Mouse (Mus musculus) liver, embryonic 16.5 days (tissue): Measurements from ENCODE around the gene Ntrk2. TPM values are rescaled to one million over a fixed set of nuclear protein-coding genes. Genes with fewer than 3 reads are reported as not detected.
A peak's percentile ranks its signal among the peaks of the same experiment; 100 is the strongest.

Experiments
- ATAC-seq: fragments of 200-750 bp; cut with Nextera tagmentation; 2 replicates; pipeline ENCODE4 v1.8.0; 2017; ENCODE audit warnings: low read depth, mild to moderate bottlenecking, moderate number of reproducible peaks, moderate library complexity
- H3K27ac ChIP-seq: fragments of 300-500 bp; sonication (generic); 2 replicates; pipeline ENCODE4 v1.5.1; 2014; ENCODE audit warnings: mild to moderate bottlenecking, low read length
- H3K27me3 ChIP-seq: fragments of 300-500 bp; sonication (generic); 2 replicates; pipeline ENCODE4 v1.6.1; 2014; ENCODE audit warnings: low read depth, low read length, mixed read lengths; ENCODE audit not compliant: control insufficient read depth, insufficient read depth
- H3K36me3 ChIP-seq: fragments of 300-500 bp; sonication (generic); 2 replicates; pipeline ENCODE4 v1.6.1; 2014; ENCODE audit warnings: mild to moderate bottlenecking; ENCODE audit not compliant: control insufficient read depth, insufficient read depth
- H3K4me1 ChIP-seq: fragments of 300-500 bp; sonication (generic); 2 replicates; pipeline ENCODE4 v1.6.1; 2014; ENCODE audit warnings: low read depth, low read length, mixed read lengths; ENCODE audit not compliant: control insufficient read depth
- H3K4me2 ChIP-seq: fragments of 300-500 bp; sonication (generic); 2 replicates; pipeline ENCODE4 v1.6.1; 2014; ENCODE audit warnings: low read depth, low read length, mixed read lengths
- H3K4me3 ChIP-seq: fragments of 300-500 bp; sonication (generic); 2 replicates; pipeline ENCODE4 v1.5.1; 2014; ENCODE audit warnings: low read depth, mild to moderate bottlenecking, low read length
- H3K9ac ChIP-seq: fragments of 300-500 bp; sonication (generic); 2 replicates; pipeline ENCODE4 v1.6.1; 2014; ENCODE audit warnings: low read depth, low read length
- H3K9me3 ChIP-seq: fragments of 300-500 bp; sonication (generic); replicated peaks from 2 replicates; pipeline ENCODE4 v1.6.1; 2016; ENCODE audit warnings: low read length; ENCODE audit not compliant: control insufficient read depth
- WGBS: fragments of 180-500 bp; shearing (Covaris S2); extraction: QIAGEN DNeasy Blood & Tissue Kit; methylation state at CpG from one replicate; pipeline ENCODE4 v1.1.7; 2014; ENCODE audit not compliant: insufficient replicate concordance; 5-methylcytosine and 5-hydroxymethylcytosine counted together
- polyA plus RNA-seq: library from polyadenylated mRNA; unstranded; fragments of >200 nt; fragmentation: Nextera tagmentation; extraction: Ambion mirVana; gene quantifications from 2 replicates; pipeline ENCODE4 v1.2.1, GENCODE M21; 2015

Ntrk2 gene
- 0.11 and 0.14 TPM in 2 replicates for polyA plus RNA-seq

- H3K27ac ChIP-seq = no peak within 1 kb of the TSS
- no peak within 1 kb of the TSS for H3K9ac ChIP-seq
- ATAC-seq = no peak
- no peaks in the 10 kb centered on the region for H3K9me3 ChIP-seq
- under 1% methylated on average over 47 of the region's 47 CpGs for WGBS
- H3K36me3 ChIP-seq = no peaks in the 10 kb centered on the region
- H3K27me3 ChIP-seq = peaks cover 46% of the 10 kb centered on the region
- H3K4me1 ChIP-seq = no peaks in the 10 kb centered on the region
- peak within 1 kb of the TSS; percentile 35 for H3K4me3 ChIP-seq
- peak within 1 kb of the TSS; percentile 47 for H3K4me2 ChIP-seq
These were observed at the start of gene Ntrk2 for GRCm38 (mm10) chr13:58806397-58806892. Gene Ntrk2 (plus strand): TSS chr13:58806569.

- Histone ChIP-seq H3K36me3 (no peaks in the 10 kb centered on the region), H3K9ac (no peak overlapping the region), H3K4me1 (no peaks in the 10 kb centered on the region), H3K27ac (no peak overlapping the region), H3K9me3 (no peaks in the 10 kb centered on the region), H3K27me3 (no peaks in the 10 kb centered on the region), H3K4me3 (no peak overlapping the region), H3K4me2 (no peak overlapping the region)
- 63% methylated on average over 5 of the region's 5 CpGs for WGBS
- ATAC-seq = no peak
These were observed 45.3 kb upstream of the Ntrk2 start for GRCm38 (mm10) chr13:58761003-58761630.

- H3K4me2 ChIP-seq = no peak overlapping the region
- WGBS = 69% methylated on average over 6 of the region's 6 CpGs
- H3K27me3 ChIP-seq = no peaks in the 10 kb centered on the region
- no peak overlapping the region for H3K9ac ChIP-seq
- H3K4me1 ChIP-seq = no peaks in the 10 kb centered on the region
- no peak overlapping the region for H3K27ac ChIP-seq
- no peak for ATAC-seq
- no peaks in the 10 kb centered on the region for H3K9me3 ChIP-seq
- H3K4me3 ChIP-seq = no peak overlapping the region
- H3K36me3 ChIP-seq = no peaks in the 10 kb centered on the region
These were observed 38.1 kb upstream of the Ntrk2 start for GRCm38 (mm10) chr13:58768258-58768657.

GRCm38 (mm10) chr13:58769438-58769837 is 36.9 kb upstream of the Ntrk2 start:
- H3K27ac ChIP-seq = no peak overlapping the region

GRCm38 (mm10) chr13:58779261-58779660 is 27.1 kb upstream of the Ntrk2 start:
- Histone ChIP-seq H3K4me3 (no peak overlapping the region), H3K27ac (no peak overlapping the region), H3K4me1 (no peaks in the 10 kb centered on the region), H3K9ac (no peak overlapping the region), H3K9me3 (no peaks in the 10 kb centered on the region), H3K36me3 (no peaks in the 10 kb centered on the region), H3K27me3 (no peaks in the 10 kb centered on the region), H3K4me2 (no peak overlapping the region)
- ATAC-seq = no peak
- 75% methylated on average over 14 of the region's 14 CpGs for WGBS

More at GRCm38 (mm10) chr13:58769438-58769837, 36.9 kb upstream of the Ntrk2 start:
- no peak overlapping the region for H3K4me2 ChIP-seq
- no peaks in the 10 kb centered on the region for H3K36me3 ChIP-seq
- no peak for ATAC-seq
- no peaks in the 10 kb centered on the region for H3K4me1 ChIP-seq
- no peaks in the 10 kb centered on the region for H3K9me3 ChIP-seq
- H3K9ac ChIP-seq = no peak overlapping the region
- H3K4me3 ChIP-seq = no peak overlapping the region
- H3K27me3 ChIP-seq = no peaks in the 10 kb centered on the region
- WGBS = 53% methylated on average over 2 of the region's 2 CpGs

GRCm38 (mm10) chr13:58786476-58786875 is 19.9 kb upstream of the Ntrk2 start:
- H3K27me3 ChIP-seq = no peaks in the 10 kb centered on the region
- no peaks in the 10 kb centered on the region for H3K9me3 ChIP-seq
- no peak for ATAC-seq
- H3K4me3 ChIP-seq = no peak overlapping the region
- no peak overlapping the region for H3K27ac ChIP-seq
- H3K4me2 ChIP-seq = no peak overlapping the region
- no peaks in the 10 kb centered on the region for H3K36me3 ChIP-seq
- no peaks in the 10 kb centered on the region for H3K4me1 ChIP-seq
- 4% methylated on average over 3 of the region's 3 CpGs for WGBS
- H3K9ac ChIP-seq = no peak overlapping the region

GRCm38 (mm10) chr13:58790741-58791140 is 15.6 kb upstream of the Ntrk2 start:
- H3K4me3 ChIP-seq = no peak overlapping the region
- H3K9ac ChIP-seq = no peak overlapping the region
- no peaks in the 10 kb centered on the region for H3K4me1 ChIP-seq
- ATAC-seq = no peak
- no peaks in the 10 kb centered on the region for H3K27me3 ChIP-seq
- H3K9me3 ChIP-seq = no peaks in the 10 kb centered on the region
- 53% methylated on average over 7 of the region's 7 CpGs for WGBS
- H3K27ac ChIP-seq = no peak overlapping the region
- no peaks in the 10 kb centered on the region for H3K36me3 ChIP-seq
- H3K4me2 ChIP-seq = no peak overlapping the region

- Histone ChIP-seq H3K27me3 (no peaks in the 10 kb centered on the region), H3K4me1 (no peaks in the 10 kb centered on the region), H3K4me3 (no peak overlapping the region), H3K9me3 (no peaks in the 10 kb centered on the region), H3K36me3 (no peaks in the 10 kb centered on the region), H3K9ac (no peak overlapping the region), H3K27ac (no peak overlapping the region), H3K4me2 (no peak overlapping the region)
- ATAC-seq = no peak
- WGBS = 70% methylated on average over 7 of the region's 7 CpGs
These were observed 9.0 kb upstream of the Ntrk2 start for GRCm38 (mm10) chr13:58797386-58797785.

- Histone ChIP-seq H3K4me2 (no peak overlapping the region), H3K27ac (no peak overlapping the region), H3K9ac (no peak overlapping the region), H3K27me3 (peaks cover 9% of the 10 kb centered on the region), H3K9me3 (no peaks in the 10 kb centered on the region), H3K4me3 (no peak overlapping the region), H3K4me1 (no peaks in the 10 kb centered on the region), H3K36me3 (no peaks in the 10 kb centered on the region)
- WGBS = 56% methylated on average over 3 of the region's 3 CpGs
- no peak for ATAC-seq
These were observed 5.1 kb upstream of the Ntrk2 start for GRCm38 (mm10) chr13:58801291-58801690.
